In the genomic region with DNA sequence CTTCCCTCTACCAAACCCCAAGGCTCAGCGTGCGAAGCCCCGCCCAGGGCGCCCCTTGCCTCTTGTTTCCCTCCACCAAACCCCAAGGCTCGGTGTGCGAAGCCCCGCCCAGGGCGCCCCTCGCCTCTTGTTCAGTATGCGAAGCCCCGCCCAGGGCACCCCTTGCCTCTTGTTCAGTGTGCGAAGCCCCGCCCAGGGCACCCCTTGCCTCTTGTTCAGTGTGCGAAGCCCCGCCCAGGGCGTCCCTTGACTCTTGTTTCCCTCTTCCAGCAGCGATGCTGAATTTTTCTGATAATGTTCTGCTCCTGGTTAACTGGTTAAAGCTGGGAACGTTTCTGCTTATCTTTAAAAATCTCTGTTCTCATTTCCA, we compare ENCODE assay signal across 7 mouse cellular contexts.
DNase-seq lines count a peak whose midpoint lies in the region; ATAC-seq and TF ChIP-seq lines count a peak whose summit lies in the region.

No protein-coding gene starts in this region.

- DNase-seq in lung, embryonic 14.5 days: peak; percentile 5
- no peak for DNase-seq in lung, adult 2 months
- DNase-seq in forebrain, embryonic 11.5 days (ENCODE audit: low spot score): peak; percentile 68
- DNase-seq in layer of hippocampus, adult 2 months (ENCODE audit: low spot score in 2 of 2): no peak
- DNase-seq in spleen, postnatal 10 days (ENCODE audit: low spot score in 2 of 2): no peak
- DNase-seq in thymus, postnatal 25 days: no peak

- H3K4me3 ChIP-seq in lung, embryonic 14.5 days (ENCODE audit: low read depth, low read length): peak overlapping the region; percentile 25
- no peak overlapping the region for H3K4me3 ChIP-seq in lung, adult 2 months (replicated peaks; ENCODE audit: extremely low read depth, low read depth, low read length)
- H3K4me3 ChIP-seq in forebrain, embryonic 11.5 days (ENCODE audit: low read depth, low read length): no peak overlapping the region; the same call in 1 of the 2 replicates
- H3K4me3 ChIP-seq in layer of hippocampus, adult 2 months: peak overlapping the region; percentile 42
- peak overlapping the region; percentile 43 for H3K4me3 ChIP-seq in midbrain, embryonic 15.5 days

- peak overlapping the region; percentile 53 for H3K4me2 ChIP-seq in lung, embryonic 14.5 days
- peak overlapping the region; percentile 37; the same call in 1 of the 2 replicates for H3K4me2 ChIP-seq in forebrain, embryonic 11.5 days (ENCODE audit: low read depth, low read length, severe bottlenecking)
- peak overlapping the region; percentile 63 for H3K4me2 ChIP-seq in midbrain, embryonic 15.5 days

- no peak overlapping the region for H3K9ac ChIP-seq in lung, embryonic 14.5 days
- H3K9ac ChIP-seq in forebrain, embryonic 11.5 days (ENCODE audit: low read length): no peak overlapping the region
- H3K9ac ChIP-seq in midbrain, embryonic 15.5 days: no peak overlapping the region; the same call in 1 of the 2 replicates

- ATAC-seq in lung, embryonic 14.5 days (ENCODE audit: insufficient read depth): peak; percentile 65; the same call in 1 of the 2 replicates
- peak; percentile 88 for ATAC-seq in forebrain, embryonic 11.5 days (replicated peaks; ENCODE audit: low FRiP score)
- peak; percentile 95 for ATAC-seq in midbrain, embryonic 15.5 days (replicated peaks)

- no peaks in the 10 kb centered on the region for H3K4me1 ChIP-seq in lung, embryonic 14.5 days (ENCODE audit: insufficient read depth)
- H3K4me1 ChIP-seq in lung, adult 2 months (ENCODE audit: control insufficient read depth, insufficient read depth, low read length): no peaks in the 10 kb centered on the region
- no peaks in the 10 kb centered on the region for H3K4me1 ChIP-seq in forebrain, embryonic 11.5 days (replicated peaks; ENCODE audit: control insufficient read depth, insufficient read depth, low read length)
- H3K4me1 ChIP-seq in midbrain, embryonic 15.5 days: peaks cover 7% of the 10 kb centered on the region

- no peak for TF ChIP-seq POLR2A in lung, adult 2 months (IDR thresholded peaks at IDR 0.05; ENCODE audit: borderline replicate concordance, extremely low read depth, low read depth, low read length)

- H3K27ac ChIP-seq in lung, embryonic 14.5 days (ENCODE audit: low read depth): no peak overlapping the region
- no peak overlapping the region for H3K27ac ChIP-seq in forebrain, embryonic 11.5 days (ENCODE audit: low read depth, low read length)
- H3K27ac ChIP-seq in layer of hippocampus, adult 2 months: peak overlapping the region; percentile 3; the same call in 1 of the 2 replicates
- peak overlapping the region; percentile 25; the same call in 1 of the 2 replicates for H3K27ac ChIP-seq in midbrain, embryonic 15.5 days

- TF ChIP-seq CTCF in lung, embryonic 14.5 days (IDR thresholded peaks at IDR 0.05; ENCODE audit: low read depth): no peak
- no peak for TF ChIP-seq CTCF in lung, adult 2 months (IDR thresholded peaks at IDR 0.05; ENCODE audit: insufficient read depth, low read length)
- no peak for TF ChIP-seq CTCF in layer of hippocampus, adult 2 months (conservative IDR thresholded peaks at IDR 0.05)

- no peaks in the 10 kb centered on the region for H3K36me3 ChIP-seq in lung, embryonic 14.5 days (ENCODE audit: insufficient read depth)
- H3K36me3 ChIP-seq in forebrain, embryonic 11.5 days (ENCODE audit: control insufficient read depth, insufficient read depth, low read length): no peaks in the 10 kb centered on the region
- no peaks in the 10 kb centered on the region for H3K36me3 ChIP-seq in midbrain, embryonic 15.5 days (replicated peaks)

- no peaks in the 10 kb centered on the region for H3K9me3 ChIP-seq in lung, embryonic 14.5 days (ENCODE audit: low read depth, low read length)
- no peaks in the 10 kb centered on the region for H3K9me3 ChIP-seq in forebrain, embryonic 11.5 days (ENCODE audit: control insufficient read depth, low read length)
- no peaks in the 10 kb centered on the region for H3K9me3 ChIP-seq in midbrain, embryonic 15.5 days

- no peaks in the 10 kb centered on the region for H3K27me3 ChIP-seq in lung, embryonic 14.5 days (ENCODE audit: insufficient read depth, low read length)
- no peaks in the 10 kb centered on the region for H3K27me3 ChIP-seq in forebrain, embryonic 11.5 days (ENCODE audit: control insufficient read depth, insufficient read depth, low read length)
- H3K27me3 ChIP-seq in midbrain, embryonic 15.5 days (replicated peaks): no peaks in the 10 kb centered on the region

- WGBS in lung, embryonic 14.5 days: 15% methylated on average over 18 of the region's 18 CpGs
- 24% methylated on average over 18 of the region's 18 CpGs for WGBS in lung, adult 2 months
- 18% methylated on average over 18 of the region's 18 CpGs for WGBS in forebrain, embryonic 11.5 days
- 11% methylated on average over 18 of the region's 18 CpGs for WGBS in midbrain, embryonic 15.5 days

Comparison
In these comparisons a context has a peak if more than half of its experiments do, and no peak if none do; other contexts are left out.
1. DNase-seq: peak in lung, embryonic 14.5 days (single experiment) and forebrain, embryonic 11.5 days (single experiment); none in lung, adult 2 months (single experiment), layer of hippocampus, adult 2 months (0 of 2), spleen, postnatal 10 days (0 of 2) and thymus, postnatal 25 days (single experiment).
2. H3K4me3 ChIP-seq: peak in lung, embryonic 14.5 days (single experiment), layer of hippocampus, adult 2 months (single experiment) and midbrain, embryonic 15.5 days (single experiment); none in lung, adult 2 months (single experiment) and forebrain, embryonic 11.5 days (single experiment).
3. H3K27ac ChIP-seq: peak in layer of hippocampus, adult 2 months (single experiment) and midbrain, embryonic 15.5 days (single experiment); none in lung, embryonic 14.5 days (single experiment) and forebrain, embryonic 11.5 days (single experiment).
4. Peak in every context shown above with its lines, with median percentiles within 50 percentile points of each other: ATAC-seq and H3K4me2 ChIP-seq.